Mouse (Mus musculus): Measurements from ENCODE around the gene Wfdc1. TPM values are rescaled to one million over a fixed set of nuclear protein-coding genes. Genes with fewer than 3 reads are reported as not detected.

The Wfdc1 gene
- total and polyA plus RNA-seq, 3 experiments = not detected

- TF ChIP-seq ZKSCAN1 (IDR thresholded peaks at IDR 0.05; ENCODE audit: low read depth, low read length) (no peak), MAZ (IDR thresholded peaks at IDR 0.05; ENCODE audit: low read depth, low read length) (no peak), EP300 (IDR thresholded peaks at IDR 0.05; ENCODE audit: low read depth in 1 of 2, low read length in 2 of 2) (no peak), TBP (IDR thresholded peaks at IDR 0.05; ENCODE audit: low read depth, low read length) (no peak), ZNF384 (IDR thresholded peaks at IDR 0.05; ENCODE audit: low read depth, low read length) (no peak), MEF2A (IDR thresholded peaks at IDR 0.05; ENCODE audit: extremely low read depth, insufficient replicate concordance, low read depth, low read length, poor library complexity, severe bottlenecking) (no peak), ZMIZ1 (IDR thresholded peaks at IDR 0.05; ENCODE audit: low read depth, low read length) (no peak), POLR2AphosphoS5 (IDR thresholded peaks at IDR 0.05; ENCODE audit: borderline replicate concordance, low read depth, low read length) (no peak), UBTF (IDR thresholded peaks at IDR 0.05; ENCODE audit: borderline replicate concordance, insufficient read depth, low read depth, low read length) (no peak), NRF1 (IDR thresholded peaks at IDR 0.05; ENCODE audit: insufficient read depth, low read depth, low read length, poor library complexity, severe bottlenecking) (no peak), MAX (IDR thresholded peaks at IDR 0.05; ENCODE audit: low read length) (no peak), MAFK (IDR thresholded peaks at IDR 0.05; ENCODE audit: borderline replicate concordance, low read depth, low read length) (no peak), CTCF (IDR thresholded peaks at IDR 0.05 in 2 of 3, conservative IDR thresholded peaks at IDR 0.05 in 1 of 3; ENCODE audit: control insufficient read depth in 1 of 3, insufficient read depth in 1 of 3, low read depth in 2 of 3, low read length in 3 of 3, poor library complexity in 1 of 3, severe bottlenecking in 1 of 3) (no peak), MXI1 (IDR thresholded peaks at IDR 0.05; ENCODE audit: low read depth, low read length) (no peak), JUND (IDR thresholded peaks at IDR 0.05; ENCODE audit: low read depth, low read length) (no peak), SIN3A (IDR thresholded peaks at IDR 0.05; ENCODE audit: low read length) (no peak), E2F4 (IDR thresholded peaks at IDR 0.05; ENCODE audit: borderline replicate concordance, low read depth, low read length) (no peak)
- no peak within 1 kb of the TSS for H3K9ac ChIP-seq (ENCODE audit: control insufficient read depth, low read depth, low read length, poor library complexity, severe bottlenecking)
- H3K9me3 ChIP-seq (replicated peaks; ENCODE audit: insufficient read depth, low read length) = no peaks in the 10 kb centered on the region
- no peaks in the 10 kb centered on the region for H3K36me3 ChIP-seq (ENCODE audit: control insufficient read depth in 1 of 2, insufficient read depth in 2 of 2, low read length in 2 of 2)
- no peaks in the 10 kb centered on the region for H3K4me1 ChIP-seq (ENCODE audit: control insufficient read depth in 1 of 2, insufficient read depth in 2 of 2, low read length in 2 of 2)
- H3K27ac ChIP-seq (ENCODE audit: control insufficient read depth, low read depth, low read length) = no peak within 1 kb of the TSS
- no peak for DNase-seq (ENCODE audit: low read depth, low spot score)
- H3K4me3 ChIP-seq (ENCODE audit: control insufficient read depth in 1 of 2, insufficient read depth in 1 of 2, low read depth in 2 of 2, low read length in 2 of 2) = no peak within 1 kb of the TSS
- H3K79me2 ChIP-seq (ENCODE audit: control insufficient read depth, insufficient read depth, low read length, poor library complexity) = no peaks in the 10 kb centered on the region
- no peaks in the 10 kb centered on the region for H3K27me3 ChIP-seq (ENCODE audit: control insufficient read depth in 1 of 2, insufficient read depth in 2 of 2, low read length in 2 of 2)
Observed at GRCm38 (mm10) chr8:119699549-119700134, 33.5 kb downstream of the Wfdc1 start, which contains the start of gene Atp2c2. Atp2c2 (plus strand) TSS chr8:119700009.

- no peaks in the 10 kb centered on the region for H3K9me3 ChIP-seq (replicated peaks; ENCODE audit: insufficient read depth, low read length)
- H3K36me3 ChIP-seq (ENCODE audit: control insufficient read depth in 1 of 2, insufficient read depth in 2 of 2, low read length in 2 of 2) = no peaks in the 10 kb centered on the region
- H3K9ac ChIP-seq (ENCODE audit: control insufficient read depth, low read depth, low read length, poor library complexity, severe bottlenecking) = no peak overlapping the region
- TF ChIP-seq KAT2A (conservative IDR thresholded peaks at IDR 0.05; ENCODE audit: low read depth, low read length) (no peak), CHD1 (IDR thresholded peaks at IDR 0.05; ENCODE audit: low read depth, low read length) (no peak), GABPA (IDR thresholded peaks at IDR 0.05; ENCODE audit: low read depth, low read length) (no peak), ZKSCAN1 (IDR thresholded peaks at IDR 0.05; ENCODE audit: low read depth, low read length) (no peak), POLR2AphosphoS5 (IDR thresholded peaks at IDR 0.05; ENCODE audit: borderline replicate concordance, low read depth, low read length) (no peak), ZNF384 (IDR thresholded peaks at IDR 0.05; ENCODE audit: low read depth, low read length) (no peak), MAFK (IDR thresholded peaks at IDR 0.05; ENCODE audit: borderline replicate concordance, low read depth, low read length) (no peak), NRF1 (IDR thresholded peaks at IDR 0.05; ENCODE audit: insufficient read depth, low read depth, low read length, poor library complexity, severe bottlenecking) (no peak), RAD21 (IDR thresholded peaks at IDR 0.05; ENCODE audit: low read depth, low read length) (no peak), USF2 (IDR thresholded peaks at IDR 0.05; ENCODE audit: borderline replicate concordance in 1 of 2, insufficient read depth in 1 of 2, low read depth in 1 of 2, low read length in 2 of 2) (no peak)
- DNase-seq (ENCODE audit: low read depth, low spot score) = no peak
- H3K79me2 ChIP-seq (ENCODE audit: control insufficient read depth, insufficient read depth, low read length, poor library complexity) = no peaks in the 10 kb centered on the region
- H3K27me3 ChIP-seq (ENCODE audit: control insufficient read depth in 1 of 2, insufficient read depth in 2 of 2, low read length in 2 of 2) = no peaks in the 10 kb centered on the region
- H3K4me3 ChIP-seq (ENCODE audit: control insufficient read depth in 1 of 2, insufficient read depth in 1 of 2, low read depth in 2 of 2, low read length in 2 of 2) = no peak overlapping the region
- no peak overlapping the region for H3K27ac ChIP-seq (ENCODE audit: control insufficient read depth, low read depth, low read length)
- H3K4me1 ChIP-seq (ENCODE audit: control insufficient read depth in 1 of 2, insufficient read depth in 2 of 2, low read length in 2 of 2) = no peaks in the 10 kb centered on the region
Observed at GRCm38 (mm10) chr8:119702965-119703364, 36.8 kb downstream of the Wfdc1 start.

Data from MEL (cell line).